Mouse (Mus musculus) right cerebral cortex, postnatal 14 days (tissue): ENCODE data around the gene Mif4gd.

Experiments used
- DNase-seq: peaks from one replicate; pipeline ENCODE4 v3.0.0; 2022

Mif4gd gene

DNA sequence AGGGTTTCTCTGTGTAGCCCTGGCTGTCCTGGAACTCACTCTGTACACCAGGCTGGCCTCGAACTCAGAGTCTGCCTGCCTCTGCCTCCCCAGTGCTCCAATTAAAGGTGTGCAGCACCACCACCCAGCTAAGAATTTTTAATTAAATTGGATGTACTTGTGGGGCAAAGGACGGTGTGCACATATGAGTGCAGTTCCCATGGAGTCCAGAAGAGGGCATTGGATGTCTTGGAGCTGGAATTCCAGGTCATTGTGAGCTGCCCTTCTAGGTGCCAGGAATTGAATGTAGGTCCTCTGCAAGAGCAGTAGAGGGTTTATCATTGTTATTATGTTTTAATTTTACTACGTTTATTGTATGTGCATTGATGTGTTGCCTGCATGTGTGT, 18.7 kb upstream of the Mif4gd start:
- no peak for DNase-seq

GRCm38 (mm10) chr11:115630532-115631504, 18.0 kb upstream of the Mif4gd start:
- no peak for DNase-seq

DNA sequence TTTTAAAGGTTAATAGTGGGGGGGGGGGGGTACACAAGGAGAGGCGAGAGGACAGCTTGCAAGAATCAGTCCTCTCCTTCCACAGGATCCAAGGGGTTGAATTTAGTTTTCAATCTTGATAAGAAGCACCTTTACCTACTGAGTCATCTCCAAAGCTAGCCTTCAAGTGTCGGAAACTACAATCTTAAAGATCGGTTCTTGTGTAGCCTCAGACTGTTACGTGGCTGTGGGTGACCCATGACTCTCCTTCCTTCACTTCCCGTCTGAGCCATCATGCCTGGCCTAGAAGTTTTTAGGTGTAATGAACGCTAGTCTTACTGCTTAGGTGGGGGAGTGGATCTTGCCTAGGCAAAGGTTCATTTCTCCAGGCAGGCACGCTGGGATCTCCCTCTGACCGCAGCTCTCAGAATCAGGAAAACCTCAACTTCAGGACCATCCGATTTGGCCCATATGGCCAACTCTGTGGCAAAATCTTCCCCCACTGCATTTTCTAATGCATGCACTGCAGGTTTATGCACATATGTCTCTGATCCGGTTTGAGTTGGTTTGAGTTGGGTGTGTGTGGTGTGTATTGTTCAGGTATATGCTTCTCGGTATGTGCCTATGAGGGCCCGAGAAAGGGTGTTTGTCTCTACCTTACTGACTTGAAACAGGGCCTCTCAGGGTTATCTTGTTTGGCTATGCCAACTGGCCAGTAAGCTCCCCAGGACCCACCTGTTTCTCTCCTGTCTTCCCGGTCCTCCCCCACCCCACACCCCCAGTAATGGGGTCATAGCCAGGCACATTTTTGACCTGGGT, 17.2 kb upstream of the Mif4gd start:
- DNase-seq, result no peak

GRCm38 (mm10) chr11:115628465-115629101, 15.8 kb upstream of the Mif4gd start:
- no peak for DNase-seq

DNA sequence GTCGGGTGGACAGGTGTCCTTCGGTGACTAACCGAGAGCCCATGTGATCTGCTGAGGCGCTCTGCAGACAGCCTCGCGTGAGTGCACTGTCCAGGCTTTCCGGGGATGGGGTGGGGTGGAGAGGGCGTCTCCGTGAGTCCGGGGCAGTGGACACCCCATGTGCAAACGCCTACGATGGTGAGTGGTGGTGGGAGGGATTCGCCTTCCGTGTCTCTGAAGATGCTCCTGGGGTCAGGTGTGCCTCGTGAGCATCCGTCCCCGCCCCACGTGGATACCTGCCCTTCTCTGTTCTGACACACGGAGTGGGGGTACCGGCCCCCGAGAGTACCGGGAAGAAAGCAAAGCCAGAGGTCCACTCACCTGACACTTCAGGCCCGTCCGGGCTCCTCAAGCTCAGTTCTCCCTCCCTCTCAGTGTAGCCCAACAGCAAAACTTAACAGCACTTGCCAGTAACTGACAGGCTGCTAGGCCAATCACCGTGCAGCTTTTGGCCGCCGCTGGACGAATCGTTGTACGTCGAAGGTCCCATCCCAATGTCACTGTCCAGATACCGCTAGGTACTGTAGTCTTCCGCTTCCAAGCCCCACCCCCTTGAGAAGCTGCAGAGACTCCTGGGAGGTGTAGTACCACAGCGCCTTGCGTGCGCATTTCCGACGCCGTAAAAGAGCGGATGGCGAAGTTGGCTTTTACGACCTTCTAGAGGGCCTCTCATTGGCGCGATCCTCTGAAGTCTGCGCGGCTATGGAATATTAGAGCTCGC, 15.1 kb upstream of the Mif4gd start, which contains the start of gene Slc25a19:
Gene Slc25a19 (minus strand): TSS at position 591 of the 760 bp plus-strand sequence.
- peak; percentile 99 for DNase-seq

DNA sequence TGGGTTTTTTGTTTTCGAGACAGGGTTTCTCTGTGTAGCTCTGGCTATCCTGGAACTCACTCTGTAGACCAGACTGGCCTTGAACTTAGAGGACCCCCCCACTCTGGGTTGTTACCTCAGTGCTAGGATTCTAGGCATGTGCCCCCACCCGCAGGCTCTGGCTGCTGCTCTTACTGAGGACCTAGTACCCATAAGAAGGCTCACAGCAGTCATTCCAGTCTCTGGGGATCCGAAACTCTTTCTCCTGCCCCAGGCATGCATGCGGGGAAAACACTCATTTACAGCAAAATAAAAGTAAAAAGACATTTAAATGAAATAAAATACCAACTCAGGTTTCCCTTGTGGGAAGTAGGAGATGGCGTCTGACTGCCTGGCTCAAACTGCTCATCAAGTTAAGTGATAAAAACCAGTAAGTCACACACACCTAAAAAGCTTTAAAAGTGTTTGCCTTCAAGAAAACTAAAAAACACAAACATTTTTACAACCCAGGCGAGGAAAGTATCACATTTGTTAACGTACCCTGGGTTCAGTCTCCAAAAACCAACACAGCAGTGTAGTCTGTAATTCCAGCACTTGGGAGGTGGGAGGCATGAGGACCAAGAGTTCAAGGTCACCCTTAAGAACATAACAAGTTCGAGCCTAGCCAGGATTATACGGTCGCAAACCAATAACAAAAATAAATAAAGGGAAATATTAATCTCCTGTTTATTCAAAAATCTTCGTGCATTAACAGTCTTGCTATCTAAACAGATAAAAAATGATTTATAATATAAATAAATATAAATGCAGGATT, 14.3 kb upstream of the Mif4gd start:
- DNase-seq, result no peak

DNA sequence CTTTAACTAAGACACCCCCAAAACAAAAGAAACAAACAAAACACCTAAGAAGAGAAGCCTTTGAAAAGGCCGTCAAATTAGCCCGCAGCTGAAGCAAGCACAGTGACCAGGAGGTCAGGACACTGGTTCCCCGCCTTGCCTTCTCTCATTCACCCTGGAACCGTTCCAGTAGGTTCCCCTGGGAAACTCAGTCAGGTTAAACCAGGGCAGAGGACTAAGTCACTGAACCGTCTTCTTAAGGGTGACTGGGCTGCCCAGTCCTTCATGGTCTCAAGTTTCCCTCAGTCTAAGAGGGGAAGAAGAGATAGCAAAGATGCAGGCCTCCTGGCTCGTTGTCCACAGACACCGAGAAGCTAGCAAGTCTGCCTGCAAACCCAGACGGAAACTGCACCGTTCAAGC, 13.1 kb upstream of the Mif4gd start:
- no peak for DNase-seq

- DNase-seq, result no peak
Observed at GRCm38 (mm10) chr11:115623487-115624070, 10.8 kb upstream of the Mif4gd start.

- DNase-seq, result no peak
Observed at GRCm38 (mm10) chr11:115619949-115620348, 7.2 kb upstream of the Mif4gd start.

DNA sequence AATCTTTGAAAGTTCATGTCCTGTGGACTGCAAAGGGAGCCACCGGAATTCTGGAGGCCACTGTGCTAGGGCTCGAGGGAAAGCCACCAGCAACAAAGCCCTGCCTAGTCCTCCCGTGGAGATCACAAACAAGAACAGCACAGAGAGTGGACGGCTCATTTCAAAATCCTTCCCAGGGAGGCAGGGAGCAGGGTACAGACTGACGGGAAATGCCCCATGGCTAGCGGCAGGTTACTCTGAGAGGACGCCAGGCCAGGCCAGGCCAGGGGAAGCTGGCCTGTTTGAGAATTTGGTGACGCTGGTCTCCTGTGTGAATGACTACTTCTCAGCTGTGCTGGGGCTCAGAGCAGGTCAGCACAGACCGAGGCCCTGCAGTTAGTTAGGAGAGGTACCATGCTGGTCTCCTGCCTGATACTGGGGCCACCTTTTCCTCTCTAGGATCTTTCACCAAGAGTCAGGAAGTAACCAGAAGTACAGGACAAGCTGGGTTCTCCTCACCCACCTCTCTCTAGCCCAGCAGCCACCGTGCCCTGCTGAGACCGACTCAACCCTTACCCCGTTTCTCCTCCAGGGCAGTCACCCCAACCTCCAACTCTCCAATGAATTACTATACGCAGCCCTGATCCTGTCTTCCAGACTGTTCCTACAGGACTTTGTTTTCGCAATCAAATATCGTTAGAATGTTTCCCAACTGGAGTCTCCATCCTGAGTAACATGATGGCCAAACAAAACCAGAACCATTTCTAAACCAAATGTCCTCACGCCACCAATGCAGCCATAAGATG, 6.2 kb upstream of the Mif4gd start:
- DNase-seq, result no peak

DNA sequence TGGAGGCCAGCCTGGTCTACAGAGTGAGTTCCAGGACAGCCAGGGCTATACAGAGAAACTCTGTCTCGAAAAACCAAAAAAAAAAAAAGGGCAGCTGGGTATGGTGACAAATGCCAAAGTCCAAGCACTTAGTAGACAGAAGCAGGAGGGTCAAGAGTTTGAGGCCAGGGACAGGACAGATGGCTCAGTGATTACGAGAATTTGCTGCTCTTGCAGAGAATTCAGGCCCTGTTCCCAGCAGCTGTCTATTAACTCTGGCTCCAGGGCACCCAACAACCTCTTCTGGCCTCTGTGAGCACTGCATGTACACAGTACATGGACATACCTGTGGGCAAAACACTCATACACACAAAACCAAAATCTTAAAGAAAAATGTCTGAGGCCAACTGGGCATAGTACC, 5.2 kb upstream of the Mif4gd start:
- no peak for DNase-seq

GRCm38 (mm10) chr11:115616893-115617292, 4.1 kb upstream of the Mif4gd start:
- DNase-seq, result no peak

DNA sequence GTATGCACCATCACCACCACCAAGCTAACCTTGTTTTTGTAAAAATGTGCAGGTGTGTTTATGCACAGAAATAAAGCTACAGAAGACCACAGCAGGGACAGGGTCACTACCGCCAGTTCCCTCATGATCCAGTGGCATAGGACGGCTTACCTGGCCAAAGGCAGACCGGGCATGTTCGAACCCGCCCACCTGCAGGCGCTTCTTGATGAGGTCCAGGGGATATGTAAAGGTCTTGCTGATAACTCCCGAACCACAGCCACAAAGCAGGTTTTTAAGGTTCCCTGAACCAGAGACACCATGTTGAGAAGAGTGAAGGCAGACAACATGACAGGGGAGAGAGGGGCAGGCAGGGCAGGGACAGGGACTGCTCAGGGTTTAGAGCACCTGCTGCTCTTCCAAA, 3.6 kb upstream of the Mif4gd start:
- DNase-seq, result no peak

- no peak for DNase-seq
Observed at GRCm38 (mm10) chr11:115615875-115616274, 3.1 kb upstream of the Mif4gd start.

GRCm38 (mm10) chr11:115615108-115615825, 2.5 kb upstream of the Mif4gd start:
- no peak for DNase-seq

DNA sequence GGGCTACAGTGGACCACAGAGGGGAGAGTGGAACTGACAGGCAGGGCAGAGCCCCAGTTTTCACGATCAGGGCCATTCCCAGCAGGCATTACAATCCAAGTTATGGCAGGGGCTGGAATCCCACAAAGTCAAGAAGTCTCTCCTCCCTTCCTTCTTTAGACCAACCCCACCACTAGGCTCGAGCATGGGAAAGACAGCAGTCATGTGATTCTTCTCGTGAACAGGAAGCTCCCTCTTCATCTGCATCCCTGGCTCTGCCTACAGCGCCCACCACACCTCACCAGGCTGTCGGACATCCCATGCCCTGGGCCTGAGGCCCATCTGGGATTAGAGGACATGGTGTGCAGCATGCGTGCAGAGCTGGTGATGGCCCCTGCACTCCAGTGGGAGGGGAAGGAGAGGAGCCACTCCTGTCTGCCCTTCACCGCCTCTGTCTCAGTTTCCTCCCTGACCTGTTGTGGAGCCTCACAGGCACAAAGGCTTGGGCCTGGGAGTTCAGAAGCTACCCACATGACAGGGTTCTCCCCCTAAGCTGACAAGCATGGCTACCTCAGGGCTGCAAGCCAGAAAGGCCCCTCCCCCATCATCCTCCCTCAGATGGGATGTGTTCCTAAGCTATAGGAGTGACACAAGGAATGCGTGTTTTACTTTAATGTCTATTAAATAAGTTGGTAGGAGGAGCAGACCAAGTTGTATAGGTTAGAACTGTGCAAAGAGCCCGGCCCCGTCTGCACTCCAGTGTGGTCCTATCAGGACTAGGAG, 1.8 kb upstream of the Mif4gd start:
- DNase-seq, result no peak

GRCm38 (mm10) chr11:115613138-115613945, 573 bp upstream of the Mif4gd start:
- DNase-seq, result no peak

GRCm38 (mm10) chr11:115612059-115612409, 735 bp downstream of the Mif4gd start:
- peak; percentile 78 for DNase-seq
